Mouse (Mus musculus) neutrophil, adult 5-6 weeks (primary cell): ENCODE results near the gene Scg5. TPM values are rescaled to one million over a fixed set of nuclear protein-coding genes. Genes with fewer than 3 reads are reported as not detected.

Experiments used
- ATAC-seq: fragments of 151-379, 151-347 bp; 2 replicates; pipeline ENCODE4 v1.8.0; 2017; ENCODE audit warnings: mild to moderate bottlenecking, moderate TSS enrichment; ENCODE audit not compliant: insufficient number of reproducible peaks, poor library complexity, low FRiP score, severe bottlenecking; ENCODE audit errors: extremely low read depth
- total RNA-seq: library from RNA; stranded (forward); fragments of 200-1000 nt; gene quantifications from 2 replicates; pipeline ENCODE4 v1.2.3, GENCODE M21; 2017

The Scg5 gene
- total RNA-seq, 1 experiment from 2014 or later, result 5.0 TPM

GRCm38 (mm10) chr2:113817681-113818606 is 11.0 kb downstream of the Scg5 start:
- ATAC-seq, result no peak

GRCm38 (mm10) chr2:113807640-113808039 is 21.3 kb downstream of the Scg5 start:
- ATAC-seq, result no peak

DNA sequence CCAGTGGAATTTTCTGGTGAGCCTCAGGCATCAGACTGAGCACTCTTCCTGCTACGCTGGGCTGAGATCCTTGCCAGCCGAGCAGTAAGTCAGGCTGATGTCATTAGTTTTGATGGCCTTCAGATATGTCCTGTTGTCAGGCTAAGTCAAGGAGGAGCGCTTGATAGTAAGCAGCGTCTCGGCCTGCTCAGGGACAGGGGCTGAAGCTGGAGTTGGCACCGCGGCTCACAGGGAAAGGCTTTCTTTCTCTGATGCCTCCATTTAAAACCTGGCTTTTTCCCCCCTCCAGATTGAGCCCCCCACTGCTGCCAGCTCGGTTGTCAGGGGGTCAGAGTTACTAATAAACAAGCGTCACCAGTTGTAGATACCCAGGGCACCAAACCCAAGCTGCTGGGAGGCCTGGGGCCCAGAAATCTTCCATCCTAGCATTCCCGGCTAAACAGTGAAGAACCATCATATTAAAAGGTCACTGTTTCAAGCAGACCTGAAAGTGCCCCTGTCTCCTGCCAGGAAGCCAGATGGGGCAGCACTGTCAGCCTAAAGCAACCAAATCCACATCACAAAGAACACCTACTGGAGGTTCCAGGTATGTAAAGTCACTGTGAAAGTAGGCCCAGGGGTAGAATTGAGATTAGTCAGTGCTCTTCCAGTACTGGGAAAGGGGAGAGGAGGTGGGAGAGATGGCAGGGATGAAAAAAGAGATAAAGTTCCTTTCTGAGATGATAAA is 21.9 kb downstream of the Scg5 start:
- ATAC-seq, result no peak

DNA sequence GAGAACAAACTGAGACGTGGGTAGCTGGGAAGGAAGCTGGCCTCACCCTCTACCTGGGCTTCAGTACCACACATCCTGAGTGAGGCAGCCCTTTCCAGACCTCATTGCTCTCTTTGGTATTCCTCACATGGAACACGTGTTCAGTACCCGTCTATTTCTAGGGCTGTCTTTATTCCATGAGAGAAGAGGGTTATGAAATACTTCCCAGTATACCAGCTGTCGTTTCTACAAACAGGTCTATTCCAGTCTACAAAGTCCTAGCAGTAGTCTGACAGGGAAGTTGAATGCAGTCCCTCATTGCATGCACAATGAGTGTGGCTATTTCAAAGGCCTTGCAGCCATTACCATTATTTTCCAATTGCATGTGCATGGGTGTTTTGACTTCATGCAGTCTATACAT is 23.2 kb downstream of the Scg5 start:
- ATAC-seq, result no peak

DNA sequence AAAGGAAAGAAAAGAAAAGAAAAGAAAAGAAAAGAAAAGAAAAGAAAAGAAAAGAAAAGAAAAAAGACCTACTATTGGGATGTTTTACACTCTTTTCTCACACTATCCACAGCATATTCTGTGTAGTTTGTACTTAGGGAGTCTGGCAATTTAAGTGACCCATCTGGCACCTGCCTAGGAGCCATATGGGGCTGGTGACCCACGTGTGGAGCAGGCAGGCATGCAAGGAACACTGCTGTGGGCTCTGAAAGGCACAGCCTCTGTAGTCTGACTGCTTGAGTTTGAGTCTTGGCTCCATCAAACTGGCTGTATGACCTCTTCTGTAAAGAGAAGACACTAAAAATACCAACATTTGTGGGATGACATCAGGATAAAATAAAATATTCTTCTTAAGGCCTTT is 25.2 kb downstream of the Scg5 start:
- no peak for ATAC-seq

GRCm38 (mm10) chr2:113800846-113801245 is 28.1 kb downstream of the Scg5 start:
- no peak for ATAC-seq

DNA sequence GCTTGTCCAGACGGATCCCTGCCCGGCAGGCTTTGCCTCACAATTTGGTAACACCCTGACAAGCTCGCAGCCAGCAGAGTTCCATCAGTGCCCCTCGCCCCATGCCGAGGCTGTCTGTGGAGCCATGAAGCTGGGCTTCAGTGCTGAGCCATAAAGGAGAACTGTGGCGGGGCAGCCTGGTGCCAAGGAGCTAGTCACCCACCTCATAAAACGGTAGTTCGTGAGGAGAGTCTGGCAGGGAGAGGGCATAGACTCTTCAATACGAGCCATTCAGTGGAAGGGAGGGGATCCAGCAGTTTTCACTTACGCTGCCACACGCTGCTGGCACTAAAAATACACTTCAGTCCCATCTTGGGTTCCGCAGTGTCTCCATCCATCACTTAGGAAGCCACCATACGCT is 30.3 kb downstream of the Scg5 start:
- ATAC-seq, result no peak

DNA sequence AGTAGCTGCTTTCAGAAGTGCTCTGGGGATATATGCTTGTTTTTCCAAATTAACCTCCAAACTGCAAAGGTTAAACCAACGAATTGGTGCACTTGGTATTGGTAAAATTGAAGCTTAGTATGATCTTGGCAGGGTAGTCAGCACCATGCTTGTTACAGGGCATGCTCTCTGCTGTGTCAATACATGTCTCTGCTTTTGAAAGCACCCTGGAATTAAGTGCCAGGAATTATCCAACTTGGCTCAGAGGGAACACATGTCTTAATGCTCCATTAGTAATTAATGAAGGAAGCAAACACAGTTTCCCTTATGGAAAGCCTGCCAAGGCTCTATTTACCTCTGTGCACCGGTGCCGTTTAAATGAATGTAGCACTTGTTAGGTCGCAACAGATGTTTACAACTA is 33.7 kb downstream of the Scg5 start:
- no peak for ATAC-seq

- ATAC-seq, result no peak
Observed at GRCm38 (mm10) chr2:113793521-113793920, 35.4 kb downstream of the Scg5 start.

- ATAC-seq, result no peak
Observed at GRCm38 (mm10) chr2:113788821-113789387, 40.0 kb downstream of the Scg5 start.

- ATAC-seq, result no peak
Observed at GRCm38 (mm10) chr2:113787882-113788281, 41.0 kb downstream of the Scg5 start.

DNA sequence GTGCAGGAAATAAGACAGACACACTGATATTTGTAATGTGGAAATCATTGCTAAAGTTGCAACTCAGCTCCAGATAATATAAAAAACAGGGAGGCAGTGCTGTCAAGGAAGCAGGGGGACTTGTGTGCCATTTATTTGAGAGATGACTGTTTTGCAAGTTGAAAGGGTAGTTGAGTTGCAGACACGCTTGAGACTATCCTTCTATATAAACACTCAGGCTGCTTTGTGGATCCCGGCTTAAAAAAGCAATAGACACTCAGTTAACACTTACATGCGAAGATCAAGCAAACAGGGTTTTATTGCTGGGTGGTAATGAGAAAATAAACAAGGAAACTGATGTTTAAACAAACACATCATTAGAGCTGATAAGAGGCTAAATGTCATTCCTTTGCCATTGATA is 44.1 kb downstream of the Scg5 start:
- no peak for ATAC-seq

DNA sequence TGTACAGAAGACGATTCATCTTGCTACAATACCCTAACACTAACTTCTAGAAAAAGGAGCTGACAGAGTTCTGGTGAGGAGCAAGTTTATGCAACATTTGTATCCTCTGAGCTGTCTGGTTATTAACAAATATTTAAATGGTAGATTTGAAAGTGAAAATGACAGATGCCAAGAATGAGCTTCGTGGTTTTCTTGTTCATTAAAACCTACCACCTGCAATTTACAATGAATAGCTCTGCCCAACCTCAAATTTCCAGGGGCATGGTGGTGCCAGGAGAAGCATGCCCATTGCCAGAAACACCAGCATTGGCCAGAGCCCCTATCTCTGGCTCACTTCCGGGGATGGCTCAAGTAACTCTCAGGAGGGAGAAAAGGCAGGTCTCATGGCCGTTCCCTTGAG is 47.4 kb downstream of the Scg5 start:
- ATAC-seq, result no peak

DNA sequence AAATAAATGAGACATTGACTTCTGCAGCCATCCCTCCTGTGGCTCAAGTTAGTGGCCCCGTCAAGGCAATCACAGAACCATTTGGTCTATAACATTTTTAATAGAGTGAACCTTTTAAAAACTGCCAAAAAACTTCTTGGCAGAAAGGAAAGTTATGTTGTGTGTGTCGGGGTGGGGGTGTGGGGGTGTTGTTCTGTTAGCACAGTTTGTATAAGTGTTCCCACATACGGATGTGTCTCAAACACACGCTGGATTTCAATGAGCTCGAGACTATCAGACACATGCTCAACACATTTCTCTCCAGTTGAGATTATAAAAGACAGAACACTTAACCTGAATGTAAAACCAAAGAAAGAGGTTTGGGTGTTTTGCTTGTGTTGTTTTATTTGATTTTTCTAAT is 47.8 kb downstream of the Scg5 start:
- no peak for ATAC-seq

DNA sequence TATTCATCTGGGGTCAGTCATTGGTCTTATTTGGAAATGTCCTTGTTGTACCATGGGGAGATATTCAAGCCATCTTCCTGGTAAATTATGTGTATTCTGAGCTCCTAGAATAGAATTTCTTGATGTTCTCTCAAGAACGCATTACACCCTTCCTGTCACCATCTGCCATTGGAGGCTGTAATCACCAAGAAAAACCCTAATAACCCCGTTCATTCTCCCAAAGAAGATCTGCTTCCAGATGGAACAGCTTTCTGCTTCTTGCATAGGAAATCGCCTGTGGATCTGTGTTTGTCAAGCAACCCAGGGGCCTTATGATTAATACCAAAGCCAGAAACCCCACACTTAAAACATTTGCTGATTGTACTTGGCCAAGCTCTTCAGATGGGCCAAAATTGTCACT is 49.6 kb downstream of the Scg5 start:
- ATAC-seq, result no peak

DNA sequence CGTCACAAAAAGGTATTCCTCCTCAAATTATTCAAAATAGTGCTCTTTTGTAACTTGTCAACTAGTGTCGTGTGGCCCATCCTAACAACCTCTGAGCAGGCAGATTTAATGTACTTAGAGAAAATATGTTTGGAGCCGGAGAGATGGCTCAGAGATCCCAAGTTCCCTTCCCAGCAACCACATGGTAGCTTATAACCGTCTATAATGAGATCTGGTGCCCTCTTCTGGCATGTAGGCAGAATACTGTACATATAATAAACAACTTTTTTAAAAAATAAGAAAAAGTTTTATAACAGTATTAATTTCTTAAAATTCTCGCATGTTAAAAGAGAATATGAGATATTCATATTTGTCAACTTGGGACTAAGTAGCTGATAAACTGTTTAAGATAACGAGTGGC is 50.9 kb downstream of the Scg5 start:
- no peak for ATAC-seq

- ATAC-seq, result no peak
Observed at GRCm38 (mm10) chr2:113776297-113776696, 52.6 kb downstream of the Scg5 start.

- ATAC-seq, result no peak
Observed at GRCm38 (mm10) chr2:113774150-113774805, 54.6 kb downstream of the Scg5 start.

DNA sequence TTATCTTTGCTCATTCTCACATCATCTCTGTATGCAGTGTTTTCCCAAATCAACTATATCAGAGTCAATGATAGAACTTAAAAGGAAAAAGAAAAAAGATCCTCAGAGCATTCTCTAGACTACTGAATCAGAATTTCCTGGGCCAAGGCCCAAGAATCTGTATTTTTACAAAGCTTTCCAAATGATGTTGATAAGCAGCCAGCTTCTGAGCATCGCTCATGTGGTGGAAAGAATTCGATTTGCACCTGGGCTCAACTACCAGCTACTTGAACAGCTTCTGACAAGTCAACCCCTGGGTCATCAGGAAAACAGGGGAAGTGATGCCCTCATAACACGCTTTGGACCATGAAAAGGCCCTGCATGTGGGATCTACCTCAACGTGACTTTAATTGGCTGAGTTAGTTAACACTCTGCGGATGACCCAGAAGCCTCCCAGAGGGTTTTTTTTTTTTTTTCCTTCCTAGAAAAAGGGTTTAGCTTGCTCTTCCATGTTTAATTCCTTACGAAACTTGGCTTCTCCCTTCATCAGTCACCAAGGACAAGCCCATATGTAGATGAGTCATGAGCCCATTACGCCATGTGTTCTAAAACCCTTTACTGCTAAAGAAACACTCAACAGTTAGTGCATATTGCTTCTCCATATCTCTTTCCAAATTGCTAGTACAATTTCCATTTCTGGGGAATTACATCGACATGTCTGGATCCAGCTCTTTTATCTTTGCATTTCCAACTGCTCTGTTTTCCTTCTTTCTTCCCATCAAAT is 60.2 kb downstream of the Scg5 start:
- ATAC-seq, result no peak
